In genomic region chr2:3930650-3931049, GRCm38 (mm10) we compare ENCODE assay signal across 13 mouse cellular contexts.
"Had no signal": no experiment of that assay in that cellular context is flagged by ENCODE, and none has a peak within 500 bp of the region (broad histone marks: within the 10 kb centered on the region; RNA-seq: fewer than 3 reads in every experiment).

No protein-coding gene starts in this region.

- DNase-seq: gastrocnemius, postnatal 14 days; gastrocnemius, postnatal 36 days; heart, adult 18-20 months; heart, postnatal 10 days; heart, postnatal 36 days; kidney, adult 11 months; kidney, adult 9 months; kidney, postnatal 14 days; layer of hippocampus, adult 9-11 months; liver; liver, embryonic 13.5 days had no signal

- ATAC-seq: hindbrain, postnatal 0 days; intestine, embryonic 16.5 days had no signal
